Mouse (Mus musculus): ENCODE data around the gene Gramd1a.

DNA sequence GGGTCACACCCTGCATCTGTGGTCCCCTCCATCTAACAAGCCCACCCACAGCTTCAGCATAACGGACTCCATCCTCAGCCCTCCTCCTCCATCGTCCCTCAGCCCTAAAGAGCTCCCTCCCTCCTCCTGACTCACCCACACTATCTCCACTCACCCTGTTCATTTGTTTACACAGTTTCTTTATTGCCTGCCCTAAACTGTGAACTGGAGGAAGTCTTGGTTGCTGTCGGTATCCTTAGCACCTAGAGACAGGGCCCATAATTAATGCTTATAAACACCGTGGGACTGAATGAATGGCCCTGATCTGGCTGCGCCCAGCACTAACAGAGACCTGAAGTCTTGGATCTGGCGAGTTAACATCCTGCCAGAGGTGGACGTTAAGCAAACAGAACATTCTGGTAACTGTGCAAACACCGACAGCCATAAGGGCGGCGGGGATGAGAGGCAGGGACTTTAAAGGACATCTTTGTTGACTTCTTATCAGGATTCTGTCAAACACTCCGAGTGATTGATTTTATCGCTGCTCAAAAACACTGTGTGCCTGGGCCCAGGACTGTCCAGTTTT, 10.0 kb downstream of the Gramd1a start:
- TF ChIP-seq CTCF (IDR thresholded peaks at IDR 0.05; ENCODE audit: low read depth) = no peak
- TF ChIP-seq EP300 (IDR thresholded peaks at IDR 0.05; ENCODE audit: low read depth) = no peak
